In genomic region chr15:51696344-51697016, GRCm38 (mm10) we compare ENCODE assay signal across 8 mouse cellular contexts.
DNase-seq lines count a peak whose midpoint lies in the region; ATAC-seq and TF ChIP-seq lines count a peak whose summit lies in the region.

No protein-coding gene starts in this region.

- TF ChIP-seq CTCF in kidney, adult 2 months (conservative IDR thresholded peaks at IDR 0.05; ENCODE audit: insufficient read depth, insufficient read length, low read depth, low read length), result peak; percentile 64
- TF ChIP-seq CTCF in ES-Bruce4 (IDR thresholded peaks at IDR 0.05; ENCODE audit: low read depth, low read length), result peak; percentile 48
- TF ChIP-seq CTCF in bone marrow, adult 2 months (IDR thresholded peaks at IDR 0.05; ENCODE audit: control insufficient read depth, insufficient read depth, low read length), result peak; percentile 53
- peak; percentile 84 for TF ChIP-seq CTCF in layer of hippocampus, adult 2 months (conservative IDR thresholded peaks at IDR 0.05)

- H3K9ac ChIP-seq in kidney, embryonic 16.5 days (replicated peaks; ENCODE audit: low read length), result no peak overlapping the region
- no peak overlapping the region for H3K9ac ChIP-seq in ES-Bruce4 (ENCODE audit: low read depth, poor library complexity, severe bottlenecking)

- peak; percentile 27 for DNase-seq in kidney, adult 2 months
- DNase-seq in gastrocnemius, adult 18-20 months (ENCODE audit: low spot score), result peak; percentile 70
- peak; percentile 26 to 39 for DNase-seq in layer of hippocampus, adult 2 months (ENCODE audit: low spot score in 2 of 2)
- DNase-seq in urinary bladder, postnatal 25 days (ENCODE audit: low spot score), result peak; percentile 46

- no peaks in the 10 kb centered on the region for H3K4me1 ChIP-seq in kidney, adult 2 months (ENCODE audit: control insufficient read depth, insufficient read depth, low read length)
- no peaks in the 10 kb centered on the region for H3K4me1 ChIP-seq in kidney, embryonic 16.5 days (ENCODE audit: insufficient read depth, low read length)
- no peaks in the 10 kb centered on the region for H3K4me1 ChIP-seq in ES-Bruce4 (ENCODE audit: control insufficient read depth, insufficient read depth, low read length)
- H3K4me1 ChIP-seq in bone marrow, adult 2 months (ENCODE audit: control insufficient read depth, insufficient read depth, low read length), result no peaks in the 10 kb centered on the region
- peaks cover 4% of the 10 kb centered on the region for H3K4me1 ChIP-seq in megakaryocyte, embryonic 14.5 days

- ATAC-seq in kidney, embryonic 16.5 days (ENCODE audit: low FRiP score, low TSS enrichment), result no peak

- TF ChIP-seq EP300 in ES-Bruce4 (IDR thresholded peaks at IDR 0.05; ENCODE audit: insufficient read depth, low read depth, low read length), result no peak

- WGBS in kidney, adult 2 months, result 62% methylated on average over 11 of the region's 11 CpGs
- WGBS in kidney, embryonic 16.5 days, result 72% methylated on average over 11 of the region's 11 CpGs
- 61% methylated on average over 11 of the region's 11 CpGs for WGBS in bone marrow, adult 2 months

- H3K9me3 ChIP-seq in kidney, embryonic 16.5 days (ENCODE audit: low read length), result no peaks in the 10 kb centered on the region
- H3K9me3 ChIP-seq in ES-Bruce4 (replicated peaks; ENCODE audit: control insufficient read depth, insufficient read depth, low read length, poor library complexity, severe bottlenecking), result no peaks in the 10 kb centered on the region
- H3K9me3 ChIP-seq in megakaryocyte, embryonic 14.5 days, result no peaks in the 10 kb centered on the region

- no peak for TF ChIP-seq POLR2A in kidney, adult 2 months (IDR thresholded peaks at IDR 0.05; ENCODE audit: low read depth, low read length)
- no peak for TF ChIP-seq POLR2A in ES-Bruce4 (IDR thresholded peaks at IDR 0.05; ENCODE audit: insufficient read depth, low read length)
- no peak for TF ChIP-seq POLR2A in bone marrow, adult 2 months (IDR thresholded peaks at IDR 0.05; ENCODE audit: borderline replicate concordance, control insufficient read depth, low read depth, low read length)

- no peaks in the 10 kb centered on the region for H3K36me3 ChIP-seq in kidney, adult 2 months (ENCODE audit: control insufficient read depth, insufficient read depth, low read length)
- no peaks in the 10 kb centered on the region for H3K36me3 ChIP-seq in kidney, embryonic 16.5 days (ENCODE audit: insufficient read depth, low read length)
- H3K36me3 ChIP-seq in ES-Bruce4 (ENCODE audit: control insufficient read depth, insufficient read depth, low read length, poor library complexity, severe bottlenecking), result no peaks in the 10 kb centered on the region
- no peaks in the 10 kb centered on the region for H3K36me3 ChIP-seq in megakaryocyte, embryonic 14.5 days (replicated peaks; ENCODE audit: low read length)

- no peak overlapping the region for H3K4me2 ChIP-seq in kidney, embryonic 16.5 days (replicated peaks; ENCODE audit: low read depth, low read length)

- H3K27ac ChIP-seq in kidney, adult 2 months (ENCODE audit: insufficient read depth, low read depth, low read length), result no peak overlapping the region
- no peak overlapping the region for H3K27ac ChIP-seq in kidney, embryonic 16.5 days (ENCODE audit: low read length)
- H3K27ac ChIP-seq in ES-Bruce4 (ENCODE audit: insufficient read depth, low read length), result no peak overlapping the region
- no peak overlapping the region for H3K27ac ChIP-seq in bone marrow, adult 2 months (ENCODE audit: control insufficient read depth, insufficient read depth, low read depth, low read length, poor library complexity)
- no peak overlapping the region for H3K27ac ChIP-seq in layer of hippocampus, adult 2 months

- no peak overlapping the region for H3K4me3 ChIP-seq in kidney, adult 2 months (ENCODE audit: insufficient read depth, low read depth, low read length)
- no peak overlapping the region for H3K4me3 ChIP-seq in kidney, embryonic 16.5 days (ENCODE audit: low read length)
- H3K4me3 ChIP-seq in ES-Bruce4 (ENCODE audit: low read depth, low read length), result no peak overlapping the region
- H3K4me3 ChIP-seq in bone marrow, adult 2 months (replicated peaks; ENCODE audit: control insufficient read depth, low read depth, low read length), result no peak overlapping the region
- no peak overlapping the region for H3K4me3 ChIP-seq in layer of hippocampus, adult 2 months
- H3K4me3 ChIP-seq in megakaryocyte, embryonic 14.5 days (replicated peaks), result peak overlapping the region; percentile 33

- H3K27me3 ChIP-seq in kidney, adult 2 months (replicated peaks; ENCODE audit: control insufficient read depth, insufficient read depth, low read length), result no peaks in the 10 kb centered on the region
- no peaks in the 10 kb centered on the region for H3K27me3 ChIP-seq in kidney, embryonic 16.5 days (ENCODE audit: insufficient read depth, low read length)
- no peaks in the 10 kb centered on the region for H3K27me3 ChIP-seq in ES-Bruce4 (ENCODE audit: control insufficient read depth, insufficient read depth, low read length, poor library complexity, severe bottlenecking)
- H3K27me3 ChIP-seq in megakaryocyte, embryonic 14.5 days (replicated peaks), result no peaks in the 10 kb centered on the region
